Mouse (Mus musculus) hindbrain, embryonic 14.5 days (tissue): ENCODE data around the gene Ccdc124. TPM values are rescaled to one million over a fixed set of nuclear protein-coding genes. Genes with fewer than 3 reads are reported as not detected.

Source experiments
- ATAC-seq: fragments of 200-750 bp; cut with Nextera tagmentation; 2 replicates; pipeline ENCODE4 v1.8.0; 2017; ENCODE audit warnings: moderate number of reproducible peaks, mild to moderate bottlenecking, moderate TSS enrichment, moderate library complexity; ENCODE audit not compliant: low FRiP score
- DNase-seq: peaks from one replicate; pipeline ENCODE4 v3.0.0-alpha.2; 2015; ENCODE audit warnings: low spot score
- H3K27ac ChIP-seq: fragments of 300-500 bp; sonication (generic); 2 replicates; pipeline ENCODE4 v1.5.1; 2014; ENCODE audit warnings: mild to moderate bottlenecking, moderate library complexity
- H3K27me3 ChIP-seq: fragments of 300-500 bp; sonication (generic); 2 replicates; pipeline ENCODE4 v1.6.1; 2014; ENCODE audit warnings: mild to moderate bottlenecking, low read length, mixed read lengths; ENCODE audit not compliant: control insufficient read depth, insufficient read depth
- H3K36me3 ChIP-seq: fragments of 300-500 bp; sonication (generic); replicated peaks from 2 replicates; pipeline ENCODE4 v1.6.1; 2014; ENCODE audit not compliant: control insufficient read depth, insufficient read depth
- H3K4me1 ChIP-seq: fragments of 300-500 bp; sonication (generic); replicated peaks from 2 replicates; pipeline ENCODE4 v1.6.1; 2014; ENCODE audit warnings: antibody characterized with exemption, low read length, mixed read lengths; ENCODE audit not compliant: control insufficient read depth, insufficient read depth
- H3K4me2 ChIP-seq: fragments of 300-500 bp; sonication (generic); replicated peaks from 2 replicates; pipeline ENCODE4 v1.6.1; 2014; ENCODE audit warnings: mild to moderate bottlenecking, moderate library complexity
- H3K4me3 ChIP-seq: fragments of 300-500 bp; sonication (generic); replicated peaks from 2 replicates; pipeline ENCODE4 v1.5.1; 2014; ENCODE audit warnings: mild to moderate bottlenecking, low read length
- H3K9ac ChIP-seq: fragments of 300-500 bp; sonication (generic); 2 replicates; pipeline ENCODE4 v1.6.1; 2014
- H3K9me3 ChIP-seq: fragments of 300-500 bp; sonication (generic); 2 replicates; pipeline ENCODE4 v1.6.1; 2016; ENCODE audit warnings: low read length; ENCODE audit not compliant: control insufficient read depth
- WGBS: fragments of 180-500 bp; shearing (Covaris S2); extraction: QIAGEN DNeasy Blood & Tissue Kit; methylation state at CpG from one replicate; pipeline ENCODE4 v1.1.7; 2014; 5-methylcytosine and 5-hydroxymethylcytosine counted together
- polyA plus RNA-seq: library from polyadenylated mRNA; unstranded; fragments of >200 nt; fragmentation: Nextera tagmentation; extraction: Ambion mirVana; gene quantifications from 2 replicates; pipeline ENCODE4 v1.2.1, GENCODE M21; 2014

The Ccdc124 gene
- polyA plus RNA-seq, 1 experiment from 2014 or later, result 158 TPM

GRCm38 (mm10) chr8:70866566-70866965 lies 7.2 kb downstream of the Ccdc124 start:
- H3K4me2 ChIP-seq, result no peak overlapping the region
- H3K9me3 ChIP-seq, result no peaks in the 10 kb centered on the region
- no peaks in the 10 kb centered on the region for H3K27me3 ChIP-seq
- WGBS, result 87% methylated on average over 7 of the region's 7 CpGs
- H3K27ac ChIP-seq, result peak overlapping the region; percentile 92
- peak overlapping the region; percentile 60; the same call in 1 of the 2 replicates for H3K9ac ChIP-seq
- peaks cover 7% of the 10 kb centered on the region; the same call in 1 of the 2 replicates for H3K36me3 ChIP-seq
- DNase-seq, result no peak
- peaks cover 48% of the 10 kb centered on the region for H3K4me1 ChIP-seq
- H3K4me3 ChIP-seq, result no peak overlapping the region
- ATAC-seq, result no peak

- Histone ChIP-seq H3K9me3 (no peaks in the 10 kb centered on the region), H3K27ac (peak overlapping the region; percentile 92), H3K4me3 (peak overlapping the region; percentile 20), H3K27me3 (no peaks in the 10 kb centered on the region), H3K4me1 (peaks cover 48% of the 10 kb centered on the region), H3K36me3 (peaks cover 7% of the 10 kb centered on the region; the same call in 1 of the 2 replicates), H3K9ac (peak overlapping the region; percentile 60), H3K4me2 (peak overlapping the region; percentile 63)
- 8% methylated on average over 12 of the region's 12 CpGs for WGBS
- ATAC-seq (peak; percentile 5), DNase-seq (no peak)
Measured at GRCm38 (mm10) chr8:70866001-70866520, 7.7 kb downstream of the Ccdc124 start.

- peaks cover 7% of the 10 kb centered on the region; the same call in 1 of the 2 replicates for H3K36me3 ChIP-seq
- H3K4me1 ChIP-seq, result peaks cover 48% of the 10 kb centered on the region
- no peaks in the 10 kb centered on the region for H3K27me3 ChIP-seq
- peak overlapping the region; percentile 96 for H3K27ac ChIP-seq
- under 1% methylated on average over 46 of the region's 46 CpGs for WGBS
- peak; percentile 100 for DNase-seq
- peak overlapping the region; percentile 75 for H3K9ac ChIP-seq
- H3K9me3 ChIP-seq, result no peaks in the 10 kb centered on the region
- peak; percentile 89 for ATAC-seq
- peak overlapping the region; percentile 79 for H3K4me2 ChIP-seq
- peak overlapping the region; percentile 44 for H3K4me3 ChIP-seq
Measured at GRCm38 (mm10) chr8:70865350-70866000, 8.3 kb downstream of the Ccdc124 start.

GRCm38 (mm10) chr8:70864712-70865221 lies 9.0 kb downstream of the Ccdc124 start:
- Histone ChIP-seq H3K4me2 (peak overlapping the region; percentile 79), H3K27me3 (no peaks in the 10 kb centered on the region), H3K9me3 (no peaks in the 10 kb centered on the region), H3K9ac (peak overlapping the region; percentile 75), H3K36me3 (peaks cover 7% of the 10 kb centered on the region; the same call in 1 of the 2 replicates), H3K4me1 (peaks cover 48% of the 10 kb centered on the region), H3K27ac (peak overlapping the region; percentile 96), H3K4me3 (peak overlapping the region; percentile 44)
- WGBS, result under 1% methylated on average over 24 of the region's 24 CpGs
- peak; percentile 6 for ATAC-seq
- peak; percentile 60 for DNase-seq

- peak overlapping the region; percentile 75 for H3K9ac ChIP-seq
- peaks cover 45% of the 10 kb centered on the region for H3K4me1 ChIP-seq
- H3K9me3 ChIP-seq, result no peaks in the 10 kb centered on the region
- peaks cover 7% of the 10 kb centered on the region; the same call in 1 of the 2 replicates for H3K36me3 ChIP-seq
- DNase-seq (peak; percentile 43), ATAC-seq (no peak)
- under 1% methylated on average over 46 of the region's 46 CpGs for WGBS
- H3K4me2 ChIP-seq, result peak overlapping the region; percentile 79
- peak overlapping the region; percentile 96 for H3K27ac ChIP-seq
- no peaks in the 10 kb centered on the region for H3K27me3 ChIP-seq
- peak overlapping the region; percentile 44 for H3K4me3 ChIP-seq
Measured at GRCm38 (mm10) chr8:70863956-70864711, 9.6 kb downstream of the Ccdc124 start.

GRCm38 (mm10) chr8:70862824-70863641 lies 10.7 kb downstream of the Ccdc124 start, which contains the start of gene Kcnn1:
TSS of gene Kcnn1 (minus strand) at chr8:70863258.
- Histone ChIP-seq H3K27me3 (no peaks in the 10 kb centered on the region), H3K4me1 (peaks cover 42% of the 10 kb centered on the region), H3K4me3 (peak within 1 kb of the TSS; percentile 44), H3K4me2 (peak within 1 kb of the TSS; percentile 79), H3K9me3 (no peaks in the 10 kb centered on the region), H3K9ac (peak within 1 kb of the TSS; percentile 75), H3K27ac (peak within 1 kb of the TSS; percentile 96), H3K36me3 (peaks cover 5% of the 10 kb centered on the region; the same call in 1 of the 2 replicates)
- ATAC-seq (no peak), DNase-seq (peak; percentile 34)
- under 1% methylated on average over 55 of the region's 55 CpGs for WGBS

- no peak overlapping the region for H3K4me3 ChIP-seq
- peaks cover 9% of the 10 kb centered on the region; the same call in 1 of the 2 replicates for H3K36me3 ChIP-seq
- H3K9ac ChIP-seq, result 0 out of 2 replicates have a peak overlapping the region, but pooled peaks have one; percentile 17
- H3K4me1 ChIP-seq, result peaks cover 26% of the 10 kb centered on the region
- no peak overlapping the region for H3K4me2 ChIP-seq
- no peaks in the 10 kb centered on the region for H3K9me3 ChIP-seq
- WGBS, result 7% methylated on average over 4 of the region's 4 CpGs
- ATAC-seq, result no peak
- no peak overlapping the region for H3K27ac ChIP-seq
- DNase-seq, result no peak
- H3K27me3 ChIP-seq, result no peaks in the 10 kb centered on the region
Measured at GRCm38 (mm10) chr8:70857516-70857915, 16.2 kb downstream of the Ccdc124 start.

GRCm38 (mm10) chr8:70856541-70857197 lies 17.1 kb downstream of the Ccdc124 start:
- H3K9me3 ChIP-seq, result no peaks in the 10 kb centered on the region
- 8% methylated on average over 29 of the region's 33 CpGs for WGBS
- peak overlapping the region; percentile 70 for H3K9ac ChIP-seq
- H3K4me3 ChIP-seq, result peak overlapping the region; percentile 41
- peak; percentile 82 for ATAC-seq
- H3K4me2 ChIP-seq, result peak overlapping the region; percentile 76
- H3K27ac ChIP-seq, result no peak overlapping the region
- peaks cover 19% of the 10 kb centered on the region for H3K4me1 ChIP-seq
- DNase-seq, result peak; percentile 70
- H3K27me3 ChIP-seq, result no peaks in the 10 kb centered on the region
- peaks cover 10% of the 10 kb centered on the region; the same call in 1 of the 2 replicates for H3K36me3 ChIP-seq
